Mouse (Mus musculus) testis, adult 2 months (tissue): ENCODE measurements around the gene Creb3l2. TPM values are rescaled to one million over a fixed set of nuclear protein-coding genes. Genes with fewer than 3 reads are reported as not detected.

Experiments used
- H3K27ac ChIP-seq: fragments of 200-500 bp; 2 replicates; pipeline ENCODE4 v1.5.1; 2012; ENCODE audit warnings: low read depth, low read length; ENCODE audit not compliant: control insufficient read depth, insufficient read depth
- H3K27me3 ChIP-seq: fragments of 200-500 bp; 2 replicates; pipeline ENCODE4 v1.6.1; 2012; ENCODE audit warnings: mild to moderate bottlenecking, low read length, moderate library complexity; ENCODE audit not compliant: control insufficient read depth, insufficient read depth
- H3K36me3 ChIP-seq: fragments of 200-500 bp; 2 replicates; pipeline ENCODE4 v1.6.1; 2012; ENCODE audit warnings: mild to moderate bottlenecking, low read length; ENCODE audit not compliant: control insufficient read depth, insufficient read depth
- H3K4me1 ChIP-seq: fragments of 200-500 bp; 2 replicates; pipeline ENCODE4 v1.6.1; 2012; ENCODE audit warnings: low read length; ENCODE audit not compliant: control insufficient read depth, insufficient read depth
- H3K4me3 ChIP-seq: fragments of 200-500 bp; 2 replicates; pipeline ENCODE4 v1.5.1; 2012; ENCODE audit warnings: low read depth, mild to moderate bottlenecking, low read length, moderate library complexity, mixed read lengths; ENCODE audit not compliant: control insufficient read depth
- CTCF ChIP-seq: fragments of 200-500 bp; IDR thresholded peaks from 2 replicates; pipeline ENCODE4 v1.5.1; 2012; ENCODE audit warnings: low read depth, mild to moderate bottlenecking, inconsistent platforms, low read length, moderate library complexity; ENCODE audit not compliant: control insufficient read depth, insufficient read depth, insufficient replicate concordance
- POLR2A ChIP-seq: fragments of 200-500 bp; IDR thresholded peaks from 2 replicates; pipeline ENCODE4 v1.6.1; 2012; ENCODE audit warnings: low read depth, mild to moderate bottlenecking, inconsistent platforms, low read length, moderate library complexity; ENCODE audit not compliant: control insufficient read depth
- polyA plus RNA-seq: library from polyadenylated mRNA; depleted of rRNA; stranded (reverse); fragments of >200 nt; gene quantifications from 2 replicates; pipeline ENCODE4 v1.2.3, GENCODE M21; 2012; rRNA removed

Gene Creb3l2
- polyA plus RNA-seq, 1 experiment: 2.1 TPM

DNA sequence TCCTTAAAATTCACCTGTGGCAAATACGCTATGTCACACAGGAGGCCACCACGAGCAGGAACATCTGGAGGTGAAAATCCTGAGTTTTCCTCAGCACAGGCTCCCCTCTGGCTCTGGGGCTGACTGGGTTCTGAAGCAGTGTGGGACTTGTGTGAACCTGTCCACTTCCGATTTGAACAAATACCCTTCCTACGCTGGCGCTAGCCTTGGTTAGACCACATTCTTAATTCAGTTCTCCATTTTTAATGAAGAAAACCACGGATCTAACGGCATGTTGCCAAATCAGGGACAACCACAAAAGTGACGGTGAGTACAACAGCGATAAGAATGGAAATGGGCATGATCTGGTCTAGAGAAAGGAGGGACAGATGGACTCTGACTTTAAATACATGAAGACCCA lies 157.1 kb downstream of the Creb3l2 start:
- TF ChIP-seq CTCF: no peak
- Histone ChIP-seq H3K36me3 (no peaks in the 10 kb centered on the region), H3K27ac (no peak overlapping the region), H3K27me3 (no peaks in the 10 kb centered on the region), H3K4me3 (no peak overlapping the region), H3K4me1 (no peaks in the 10 kb centered on the region)

DNA sequence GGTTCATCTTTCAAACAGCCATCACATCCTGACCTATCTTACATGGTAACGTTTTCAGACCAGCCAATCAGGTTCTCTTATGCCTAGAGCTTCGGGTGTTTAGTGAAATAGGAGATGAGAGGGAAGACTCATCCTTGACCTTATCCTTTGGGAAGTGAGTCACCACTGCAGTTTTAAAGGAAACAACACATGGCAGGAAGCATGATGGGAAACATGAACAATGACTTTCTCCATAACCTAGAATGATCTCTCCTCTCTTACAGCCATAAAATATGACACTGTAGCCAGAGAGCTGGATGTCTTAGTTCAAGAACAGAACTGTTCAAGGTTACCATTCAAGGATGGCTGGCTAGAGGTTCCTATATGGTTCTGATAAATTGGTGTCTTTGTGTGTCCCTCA lies 158.6 kb downstream of the Creb3l2 start:
- Histone ChIP-seq H3K4me3 (no peak overlapping the region), H3K4me1 (no peaks in the 10 kb centered on the region), H3K27me3 (no peaks in the 10 kb centered on the region), H3K27ac (no peak overlapping the region), H3K36me3 (no peaks in the 10 kb centered on the region)
- TF ChIP-seq POLR2A (no peak), CTCF (no peak)

DNA sequence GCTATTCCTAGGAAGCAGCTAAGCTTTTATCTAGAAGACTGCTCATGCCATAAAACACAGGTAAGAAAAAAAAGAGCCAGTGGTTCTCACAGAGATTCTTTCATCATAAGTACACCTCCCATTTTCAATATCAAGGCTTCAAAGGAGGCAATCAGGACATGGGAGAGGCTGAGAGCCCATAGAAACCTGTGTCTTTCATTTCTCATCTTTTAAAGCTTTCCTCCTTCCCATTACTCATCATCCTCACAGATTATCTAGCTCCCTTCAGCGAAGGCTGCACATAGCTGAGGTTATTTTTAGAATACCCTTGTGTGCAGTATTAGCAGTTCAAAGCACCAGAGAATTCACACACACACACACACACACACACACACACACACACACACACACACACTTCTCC lies 159.3 kb downstream of the Creb3l2 start:
- Histone ChIP-seq H3K36me3 (no peaks in the 10 kb centered on the region), H3K4me1 (no peaks in the 10 kb centered on the region), H3K4me3 (no peak overlapping the region), H3K27ac (no peak overlapping the region), H3K27me3 (no peaks in the 10 kb centered on the region)
- TF ChIP-seq CTCF: no peak
- TF ChIP-seq POLR2A: no peak

Other genes with a start within 250 kb of the Creb3l2 start
- gene Dgki, start 142.0 kb downstream of the Creb3l2 start, polyA plus RNA-seq: 0.10 and 0.34 TPM in 2 replicates
- not detected in 2 replicates for gene Akr1d1, start 88.0 kb upstream of the Creb3l2 start, polyA plus RNA-seq